Mouse (Mus musculus) urinary bladder, postnatal 10 days (tissue): ENCODE measurements around the gene Olfr60.

ENCODE experiments used
- DNase-seq: peaks from one replicate; pipeline ENCODE4 v3.0.0; 2022; ENCODE audit warnings: low spot score

Gene Olfr60

DNA sequence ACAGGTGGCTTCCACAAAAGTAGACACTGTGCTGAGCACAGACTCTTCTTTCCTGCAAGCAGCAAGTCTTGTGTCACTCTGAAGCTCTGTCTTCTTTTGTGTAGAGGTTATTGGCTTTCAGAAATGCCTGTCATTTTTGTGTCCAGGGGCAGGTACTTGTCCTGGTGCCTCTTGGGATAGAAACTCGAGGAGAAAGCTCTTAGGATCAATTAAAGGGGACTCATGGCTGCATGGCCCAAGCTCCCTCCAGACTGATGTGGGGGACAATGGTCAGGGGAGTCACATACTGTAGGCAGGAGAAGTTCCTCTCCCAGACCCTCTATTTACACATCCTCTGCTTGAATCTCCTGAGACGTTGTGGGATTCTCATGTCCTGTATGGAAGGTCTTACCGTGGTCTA is at the start of gene Olfr60:
Gene Olfr60, minus strand, starts transcription at position 101 of the 400 bp plus-strand sequence.
- no peak for DNase-seq

DNA sequence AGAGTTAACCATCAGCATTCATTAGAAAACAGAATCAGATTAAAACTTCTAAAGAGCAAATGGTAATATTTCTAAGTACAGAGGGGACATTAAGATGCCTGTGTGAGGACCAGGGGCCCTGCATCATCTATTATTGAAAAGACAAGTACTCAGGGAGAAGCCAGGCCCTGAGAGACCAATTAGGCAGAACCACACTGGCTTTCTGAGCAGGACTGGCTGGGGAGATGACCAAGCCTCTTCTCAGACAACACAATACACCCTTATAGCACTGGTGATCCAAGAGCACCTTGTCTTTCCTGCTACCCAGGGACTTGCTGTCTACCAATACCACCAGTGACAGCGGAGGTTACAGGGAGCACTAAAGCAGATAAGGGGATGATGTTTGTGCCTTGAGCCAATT is 41.3 kb upstream of the Olfr60 start, which contains the start of gene Olfr531:
Gene Olfr531, minus strand, starts transcription at position 101 of the 400 bp plus-strand sequence.
- no peak for DNase-seq

DNA sequence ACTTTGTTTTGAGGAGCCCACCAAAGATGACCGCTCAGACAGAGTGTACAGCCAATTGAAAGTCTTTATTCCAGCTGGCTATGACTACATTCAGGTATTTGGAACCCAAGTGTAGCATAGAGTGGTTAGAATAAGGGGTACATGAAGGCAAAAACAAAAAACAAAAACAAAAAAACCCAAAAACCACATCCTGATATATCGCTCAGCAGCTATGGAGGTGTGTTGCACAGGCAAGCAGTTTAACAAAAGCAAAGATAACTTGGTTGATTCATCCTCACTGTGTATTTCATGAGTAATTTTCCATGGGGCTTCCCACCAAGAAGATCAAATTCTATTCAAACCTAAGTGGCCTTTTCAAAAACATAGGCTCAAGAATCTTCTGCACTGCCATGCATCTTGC is 15.4 kb upstream of the Olfr60 start:
- no peak for DNase-seq

DNA sequence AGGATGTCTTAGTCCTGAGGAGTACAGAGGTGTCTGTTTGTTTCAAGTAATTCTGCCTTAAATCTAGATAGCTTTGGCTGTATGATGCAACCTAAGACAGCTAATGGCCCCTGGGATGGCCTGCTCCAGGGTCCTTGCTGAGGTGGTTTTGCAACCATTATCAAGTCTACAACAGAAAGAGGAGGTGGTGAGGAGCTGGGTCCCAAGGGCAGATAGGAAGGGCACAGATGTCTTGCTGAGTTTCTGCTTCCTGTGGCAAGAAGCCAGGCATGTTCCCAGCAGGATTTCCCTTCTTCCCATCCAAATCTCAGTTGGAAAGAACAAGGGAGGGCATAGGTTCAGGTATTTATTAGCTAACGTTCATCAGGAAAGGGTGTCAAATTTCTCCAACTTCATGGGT is 14.8 kb upstream of the Olfr60 start, which contains the start of gene Olfr530:
Gene Olfr530, minus strand, starts transcription at position 101 of the 400 bp plus-strand sequence.
- no peak for DNase-seq

DNA sequence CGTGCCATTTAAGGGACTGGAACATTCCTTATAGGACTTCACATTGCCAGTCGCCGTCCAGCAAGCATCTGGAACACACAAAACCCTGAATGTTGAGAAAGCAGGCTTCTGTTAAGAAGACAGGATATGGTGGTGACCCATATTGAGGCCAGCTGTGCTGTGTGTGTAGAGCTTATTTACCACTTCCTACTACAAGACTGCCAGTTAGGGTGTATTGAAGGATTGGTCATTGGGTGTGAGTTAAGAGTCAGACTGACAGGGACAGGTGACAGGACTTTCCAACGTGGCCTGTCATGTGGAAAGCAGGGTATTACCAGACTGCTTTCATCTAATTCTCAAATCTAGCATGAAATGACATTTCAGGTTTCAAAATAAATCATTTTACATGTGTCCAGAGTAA is 12.8 kb upstream of the Olfr60 start:
- DNase-seq: no peak

DNA sequence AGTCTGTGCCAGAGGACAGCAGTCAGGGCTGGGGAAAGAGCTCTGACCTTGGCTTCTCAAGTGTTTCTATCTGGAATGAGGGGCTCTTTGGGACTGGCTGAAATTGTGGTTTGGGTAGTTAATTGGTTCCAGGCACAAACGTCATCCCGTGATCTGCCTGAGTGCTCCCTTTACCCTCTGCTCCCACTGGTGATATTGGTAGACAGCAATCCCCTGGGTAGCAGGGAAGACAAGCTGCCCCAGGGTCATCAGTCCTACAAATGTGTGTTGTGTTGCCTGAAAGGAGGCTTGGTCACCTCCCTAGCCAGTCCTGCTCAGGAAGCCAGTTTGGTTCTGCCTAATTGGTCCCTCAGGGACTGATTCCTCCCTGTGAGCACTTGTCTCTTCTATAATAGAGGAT is 27.8 kb downstream of the Olfr60 start, which contains the start of gene Olfr527:
Gene Olfr527, plus strand, starts transcription at position 301 of the 400 bp plus-strand sequence.
- DNase-seq: no peak

DNA sequence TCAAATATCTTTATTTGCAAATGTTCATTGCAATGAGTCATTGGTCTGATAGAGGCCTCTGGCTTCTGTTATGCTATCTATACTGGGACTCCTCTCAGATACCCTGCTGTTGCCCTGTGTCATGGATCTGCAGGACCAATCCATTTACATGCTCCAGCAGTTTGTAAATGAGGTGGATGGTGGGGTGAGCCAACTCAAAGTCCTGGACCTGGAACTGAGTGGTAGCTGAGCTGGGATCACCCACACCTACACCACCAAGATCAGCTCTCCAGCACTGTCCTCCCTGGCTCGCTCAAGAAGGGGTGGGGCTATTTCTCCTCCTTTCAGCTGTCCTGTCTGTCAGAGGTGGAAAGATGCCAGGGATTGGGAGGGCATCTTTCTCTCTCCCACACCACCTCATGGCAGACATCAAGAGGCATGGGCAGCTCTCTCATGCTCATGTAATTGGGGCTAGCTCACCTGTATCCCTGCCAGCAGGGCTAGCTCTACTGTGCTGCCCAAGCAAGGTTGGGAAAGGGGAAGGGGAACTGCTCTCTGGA is 31.6 kb downstream of the Olfr60 start:
- no peak for DNase-seq

DNA sequence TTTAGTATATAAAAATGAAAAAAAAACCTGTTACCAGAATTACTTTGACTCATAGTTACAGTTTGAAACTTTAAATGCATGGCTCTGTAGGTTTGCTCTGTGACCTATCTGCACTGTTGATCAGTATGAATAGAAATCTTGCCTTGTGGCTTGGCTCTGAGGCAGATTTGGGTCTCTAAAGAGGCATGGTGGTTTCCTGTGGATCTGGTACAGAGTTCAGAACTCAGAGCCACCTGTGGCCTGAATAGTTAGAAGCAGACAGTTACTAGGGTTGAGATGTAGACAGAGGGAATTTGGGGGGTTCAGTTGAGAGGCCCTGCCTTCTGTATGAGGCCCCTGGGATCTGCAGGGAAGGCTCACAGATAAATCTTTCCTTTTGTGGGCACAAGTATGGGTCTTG is 40.3 kb downstream of the Olfr60 start:
- DNase-seq: no peak

DNA sequence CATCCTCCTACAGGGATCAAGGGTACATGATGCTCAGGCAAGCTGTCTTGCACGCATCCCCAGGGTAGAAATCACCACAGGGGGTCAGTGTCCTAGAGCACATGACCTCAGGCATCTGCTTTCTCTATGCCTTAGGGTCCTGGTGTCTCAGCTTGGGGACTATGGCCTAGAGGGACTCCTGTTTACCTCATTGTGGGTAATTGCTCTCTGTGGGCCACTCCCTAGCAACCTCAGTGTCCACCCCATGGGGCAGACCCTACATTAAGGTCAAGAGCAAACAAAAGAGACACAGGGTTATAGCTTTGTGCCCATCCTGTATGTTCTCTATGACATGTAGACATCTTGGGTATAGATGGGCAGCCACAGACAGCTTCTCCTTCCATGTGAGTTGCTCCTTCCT is 40.9 kb downstream of the Olfr60 start, which contains the start of gene Olfr525:
Gene Olfr525, plus strand, starts transcription at position 301 of the 400 bp plus-strand sequence.
- no peak for DNase-seq

DNA sequence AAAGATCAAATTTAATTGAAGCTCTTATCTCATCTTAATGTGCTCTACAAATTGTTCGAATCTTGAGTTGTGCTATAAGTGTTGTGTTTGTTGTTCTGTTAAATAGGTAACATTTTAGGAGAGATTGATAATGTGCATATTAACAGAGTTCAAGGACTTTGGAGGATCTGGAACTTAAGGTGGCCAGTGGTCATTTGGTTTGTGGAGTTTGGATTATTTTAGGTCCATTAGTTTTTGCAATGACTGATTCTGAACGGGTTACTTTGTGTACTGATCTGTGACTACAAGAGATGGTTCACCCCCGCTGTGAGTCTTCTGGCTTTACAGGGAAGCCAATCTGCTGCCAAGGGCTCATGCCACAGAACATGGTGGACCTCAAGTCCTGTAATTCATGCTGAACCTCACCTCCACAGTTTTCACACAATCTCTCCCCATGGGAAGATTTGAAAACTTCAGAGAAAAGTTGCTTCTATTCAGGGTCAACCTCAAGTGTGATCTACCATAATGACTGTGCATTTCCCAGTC is 41.5 kb downstream of the Olfr60 start:
- no peak for DNase-seq

DNA sequence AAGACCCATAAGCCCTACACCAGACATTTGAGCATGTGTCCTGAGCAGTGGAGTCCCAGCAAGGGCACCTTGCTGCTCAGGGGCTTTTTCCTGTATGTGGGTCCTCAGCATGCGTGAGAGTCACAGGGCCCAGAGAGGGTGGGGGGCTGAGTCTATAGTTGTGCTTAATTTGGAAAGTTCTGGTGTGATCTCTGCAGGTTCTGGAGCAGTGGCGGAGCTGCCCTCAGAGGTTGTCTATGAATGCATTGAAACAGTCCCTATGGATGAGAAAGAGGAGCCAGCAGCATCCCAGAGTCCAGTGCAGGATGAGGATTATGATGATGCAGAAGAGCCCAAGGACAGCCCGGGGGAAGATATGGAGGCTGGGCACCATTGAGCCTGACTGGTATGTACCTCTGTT is 62.1 kb downstream of the Olfr60 start:
- DNase-seq: no peak

DNA sequence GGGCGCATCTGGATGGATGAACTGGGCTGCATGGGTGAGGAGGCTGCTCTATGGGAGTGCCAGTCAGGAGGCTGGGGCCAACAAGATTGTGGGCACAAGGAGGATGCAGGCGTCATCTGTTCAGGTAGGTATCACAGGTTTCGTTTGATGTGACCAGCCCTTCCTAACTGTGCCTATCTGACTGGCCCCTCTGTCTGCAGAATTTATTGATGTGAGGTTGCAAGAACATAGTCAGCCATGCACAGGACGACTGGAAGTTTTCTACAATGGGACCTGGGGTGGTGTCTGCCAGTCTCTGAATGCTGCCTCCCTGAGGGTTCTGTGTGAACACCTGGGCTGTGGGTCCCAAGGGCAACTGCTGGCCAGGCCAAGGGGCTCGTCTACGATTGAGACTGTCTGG is 64.6 kb downstream of the Olfr60 start:
- DNase-seq: no peak

DNA sequence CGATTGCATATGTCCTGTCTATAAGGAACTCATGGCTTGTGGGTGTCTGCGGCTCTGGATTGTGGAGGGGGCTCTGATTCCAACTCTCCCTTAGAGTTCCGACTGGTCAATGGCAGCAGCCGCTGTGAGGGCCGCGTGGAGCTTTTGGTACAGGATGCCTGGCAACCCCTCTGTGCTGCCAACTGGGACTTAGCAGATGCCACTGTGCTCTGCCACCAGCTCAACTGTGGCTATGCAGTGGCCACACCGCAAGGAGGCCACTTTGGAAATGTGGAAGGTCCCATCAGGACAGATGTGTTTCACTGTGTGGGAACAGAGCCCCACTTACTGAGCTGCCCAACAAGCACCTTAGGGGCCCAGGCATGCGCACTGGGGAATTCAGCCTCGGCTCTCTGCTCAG is 65.7 kb downstream of the Olfr60 start:
- no peak for DNase-seq
